ENCODE assay signal across 8 mouse cellular contexts in genomic region chr7:19148875-19149541, GRCm38 (mm10). TPM values are rescaled to one million over a fixed set of nuclear protein-coding genes. Genes with fewer than 3 reads are reported as not detected.
DNase-seq lines count a peak whose midpoint lies in the region; ATAC-seq lines count a peak whose summit lies in the region.

Gene Qpctl (minus strand): TSS chr7:19149291.

- peaks cover 28% of the 10 kb centered on the region for H3K4me1 ChIP-seq in heart, embryonic 10.5 days
- H3K4me1 ChIP-seq in kidney, embryonic 15.5 days = peaks cover 27% of the 10 kb centered on the region

- H3K9me3 ChIP-seq in heart, embryonic 10.5 days = no peaks in the 10 kb centered on the region
- no peaks in the 10 kb centered on the region for H3K9me3 ChIP-seq in kidney, embryonic 15.5 days (replicated peaks)

- H3K36me3 ChIP-seq in heart, embryonic 10.5 days = peaks cover 38% of the 10 kb centered on the region
- peaks cover 46% of the 10 kb centered on the region for H3K36me3 ChIP-seq in kidney, embryonic 15.5 days

- WGBS in heart, embryonic 10.5 days = under 1% methylated on average over 43 of the region's 43 CpGs
- under 1% methylated on average over 43 of the region's 43 CpGs for WGBS in kidney, embryonic 15.5 days

- peak within 1 kb of the TSS; percentile 78 for H3K4me3 ChIP-seq in heart, embryonic 10.5 days
- peak within 1 kb of the TSS; percentile 67 for H3K4me3 ChIP-seq in kidney, embryonic 15.5 days (replicated peaks)

- peak within 1 kb of the TSS; percentile 87 for H3K9ac ChIP-seq in kidney, embryonic 15.5 days

- H3K27ac ChIP-seq in heart, embryonic 10.5 days = peak within 1 kb of the TSS; percentile 89
- H3K27ac ChIP-seq in kidney, embryonic 15.5 days = peak within 1 kb of the TSS; percentile 82

- peak within 1 kb of the TSS; percentile 91 for H3K4me2 ChIP-seq in kidney, embryonic 15.5 days

- ATAC-seq in erythroblast, adult 5-6 weeks (replicated peaks; ENCODE audit: low FRiP score, poor library complexity, severe bottlenecking) = peak; percentile 89
- peak; percentile 97 for ATAC-seq in kidney, embryonic 15.5 days (replicated peaks; ENCODE audit: low FRiP score)
- peak; percentile 89 for ATAC-seq in monocyte, adult 5-6 weeks (replicated peaks; ENCODE audit: insufficient number of reproducible peaks, low FRiP score, low TSS enrichment, poor library complexity, severe bottlenecking)

- H3K27me3 ChIP-seq in heart, embryonic 10.5 days (ENCODE audit: insufficient read depth, poor library complexity, severe bottlenecking) = no peaks in the 10 kb centered on the region
- H3K27me3 ChIP-seq in kidney, embryonic 15.5 days = no peaks in the 10 kb centered on the region

- DNase-seq in B cell, adult 2 months = peak; percentile 97 to 98
- peak; percentile 100 for DNase-seq in brain, adult 2 months (ENCODE audit: low read depth, low spot score)
- peak; percentile 99 for DNase-seq in heart, embryonic 10.5 days (ENCODE audit: low spot score)
- peak; percentile 98 for DNase-seq in liver
- DNase-seq in spleen, postnatal 4 days (ENCODE audit: low spot score in 2 of 2) = peak; percentile 97

RNA-seq across cellular contexts. Expression of gene Qpctl, which starts in this region (rescaled TPM):
- 1.3 and 6.7 TPM in 2 replicates for total RNA-seq in erythroblast, adult 5-6 weeks (2015; ENCODE audit: low replicate concordance)
- 0.70 and 1.3 TPM in 2 replicates for total RNA-seq in erythroblast, adult 5-6 weeks (2017; ENCODE audit: low replicate concordance)
- 10.8 and 12.1 TPM in 2 replicates for polyA plus RNA-seq in heart, embryonic 10.5 days (2016; fragmentation: Nextera tagmentation; extraction: Ambion mirVana)
- polyA plus RNA-seq in kidney, embryonic 15.5 days (2015; fragmentation: Nextera tagmentation; extraction: Ambion mirVana) = 13.5 and 14.4 TPM in 2 replicates
- 2.4 to 4.9 TPM (median 3.9 TPM) in 3 replicates for total RNA-seq in monocyte, adult 5-6 weeks (2017)

Comparison
In these comparisons a context has a peak if more than half of its experiments do, and no peak if none do; other contexts are left out.
1. Peak in every context shown above with its lines: DNase-seq, ATAC-seq, H3K4me3 ChIP-seq and H3K27ac ChIP-seq.